Mouse (Mus musculus) layer of hippocampus, adult 9-11 months (tissue): ENCODE measurements around the gene Cyp2d22.
"Not testable (repeated sequence)": the region's sequence is repeated elsewhere in the genome, so short reads cannot be mapped to it uniquely, and the experiment has no call there.

Experiments
- DNase-seq: peaks from one replicate; pipeline ENCODE4 v3.0.0; 2022

The Cyp2d22 gene

GRCm38 (mm10) chr15:82375855-82376254 lies 4.2 kb downstream of the Cyp2d22 start:
- DNase-seq, result no peak

GRCm38 (mm10) chr15:82374437-82374836 lies 5.6 kb downstream of the Cyp2d22 start:
- no peak for DNase-seq

DNA sequence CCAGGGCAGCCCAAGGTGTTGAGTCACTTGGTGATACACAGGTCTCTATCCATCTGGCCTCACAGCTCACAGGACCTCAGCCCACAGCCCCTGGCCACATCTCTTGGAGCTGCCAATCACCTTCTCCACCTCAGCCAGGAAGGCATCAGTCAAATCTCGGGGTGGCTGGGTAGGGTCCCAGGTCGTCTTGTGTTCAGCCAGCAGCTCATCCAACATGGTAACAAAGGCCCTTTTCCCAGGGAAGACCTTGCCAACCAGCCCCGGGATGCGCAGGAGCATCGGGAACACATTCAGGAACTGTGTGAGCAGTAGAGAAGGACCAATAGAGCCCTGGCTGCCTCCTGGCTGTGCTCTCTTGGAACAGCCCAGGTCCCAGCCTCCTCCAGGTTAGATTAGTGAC lies 7.1 kb downstream of the Cyp2d22 start:
- DNase-seq, result no peak

GRCm38 (mm10) chr15:82372446-82372845 lies 7.6 kb downstream of the Cyp2d22 start:
- no peak for DNase-seq

GRCm38 (mm10) chr15:82368851-82369250 lies 11.2 kb downstream of the Cyp2d22 start:
- no peak for DNase-seq

DNA sequence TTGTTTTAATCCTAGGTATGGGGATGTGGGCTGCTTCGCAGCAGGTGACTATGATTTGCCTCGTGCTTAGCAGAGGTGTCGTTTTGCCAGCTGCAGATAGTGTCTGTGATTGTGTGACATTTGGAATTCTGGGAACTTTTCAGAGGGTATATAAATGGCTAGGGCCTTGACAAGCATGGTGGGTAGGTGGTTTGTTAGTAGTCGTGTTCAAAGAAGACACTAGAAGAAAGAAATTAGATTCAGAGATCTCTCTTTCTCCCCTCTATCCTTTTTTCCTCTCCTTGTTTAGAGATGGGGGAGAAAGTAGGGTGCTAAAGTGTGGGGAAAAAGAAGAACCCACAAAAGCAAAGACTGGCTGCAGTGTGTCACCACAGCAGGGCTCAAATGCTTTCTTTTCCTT lies 11.9 kb downstream of the Cyp2d22 start:
- no peak for DNase-seq

GRCm38 (mm10) chr15:82364561-82364960 lies 15.5 kb downstream of the Cyp2d22 start:
- DNase-seq, result not testable (repeated sequence)

DNA sequence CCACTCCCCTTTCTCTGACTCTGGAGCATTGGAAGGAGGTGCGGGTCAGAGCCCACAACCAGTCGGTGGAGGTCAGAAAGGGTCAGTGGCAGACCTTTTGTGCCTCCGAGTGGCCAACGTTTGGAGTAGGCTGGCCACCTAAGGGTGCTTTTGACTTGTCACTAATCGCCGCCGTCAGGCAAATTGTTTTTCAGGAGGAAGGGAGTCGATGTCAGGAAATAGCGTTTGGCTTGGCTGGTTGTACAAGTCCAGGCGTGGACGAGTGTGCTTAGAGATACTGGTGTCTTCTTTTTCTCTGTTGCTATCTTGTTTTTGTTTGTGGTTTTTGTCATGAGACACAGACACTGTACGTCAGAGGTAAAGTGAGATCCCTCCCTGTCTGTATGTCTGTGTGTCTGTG lies 16.3 kb downstream of the Cyp2d22 start:
- DNase-seq, result not testable (repeated sequence)

DNA sequence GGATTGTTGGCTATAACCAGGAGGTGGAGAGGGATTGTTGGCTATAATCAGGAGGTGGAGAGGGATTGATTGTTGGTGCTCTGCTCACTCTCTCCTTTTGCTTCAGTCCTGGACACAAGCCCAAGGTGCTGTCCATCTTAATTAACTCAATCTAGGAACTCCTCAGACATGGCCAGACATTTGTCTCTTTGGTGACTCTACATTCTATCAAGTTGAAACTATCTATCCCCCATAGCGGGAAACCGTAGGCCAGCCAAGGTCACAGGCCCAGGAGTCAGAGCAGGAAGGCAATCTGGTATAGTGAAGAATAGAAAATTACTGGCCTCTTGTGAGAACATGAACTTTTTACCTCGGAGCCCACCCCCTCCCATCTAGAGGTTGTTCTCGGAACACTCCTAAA lies 17.8 kb downstream of the Cyp2d22 start:
- no peak for DNase-seq

DNA sequence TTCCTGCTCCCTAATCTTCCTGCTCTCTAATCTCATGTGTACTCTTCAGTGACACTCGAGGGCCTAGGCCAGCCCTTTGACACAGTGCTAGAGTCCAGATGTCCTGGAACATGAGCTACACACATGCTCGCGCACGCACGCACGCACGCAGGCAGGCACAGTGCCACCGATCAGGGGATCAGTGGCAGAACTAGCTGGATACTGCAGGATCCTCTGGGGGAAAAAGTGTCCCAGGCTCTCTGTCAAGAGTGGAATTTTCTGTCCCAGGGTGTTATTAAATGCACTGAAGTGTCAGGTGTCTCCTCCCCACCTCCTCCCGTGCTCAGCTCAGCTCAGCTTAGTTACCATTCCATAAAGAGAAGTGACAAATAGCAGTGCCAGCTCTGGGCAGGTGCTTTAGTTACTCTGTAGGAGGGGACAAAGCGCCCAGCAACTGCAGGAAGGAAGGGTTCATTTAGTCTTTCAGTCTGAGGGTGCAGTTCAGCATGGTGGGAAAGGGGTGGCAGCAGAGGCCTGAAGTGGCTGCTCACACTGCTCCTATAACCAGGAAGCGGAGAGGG lies 18.5 kb downstream of the Cyp2d22 start:
- DNase-seq, result peak; percentile 1

GRCm38 (mm10) chr15:82358431-82359260 lies 21.4 kb downstream of the Cyp2d22 start:
- no peak for DNase-seq

- DNase-seq, result peak; percentile 98
Observed at GRCm38 (mm10) chr15:82354126-82354945, 25.7 kb downstream of the Cyp2d22 start, which contains the start of gene Ndufa6. Ndufa6 (minus strand) TSS chr15:82354322.

DNA sequence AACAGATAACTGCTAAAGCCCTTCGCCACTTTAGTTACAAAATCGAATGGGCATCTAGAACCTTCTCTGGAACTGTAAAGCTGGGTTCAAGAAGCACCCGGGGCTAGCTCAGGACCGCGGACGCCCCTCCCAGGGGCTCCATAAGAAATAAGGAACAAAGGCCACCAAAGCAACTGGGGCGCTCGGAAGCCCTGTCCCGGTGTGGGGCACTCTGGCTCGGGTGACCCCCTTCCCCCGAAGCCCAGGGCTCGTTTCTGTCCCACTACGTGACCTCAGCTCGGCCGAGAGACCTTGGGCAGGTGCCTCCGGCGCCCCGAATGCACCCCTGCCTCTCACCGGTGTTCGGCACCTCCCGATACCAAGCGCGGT lies 26.3 kb downstream of the Cyp2d22 start:
- DNase-seq, result no peak

DNA sequence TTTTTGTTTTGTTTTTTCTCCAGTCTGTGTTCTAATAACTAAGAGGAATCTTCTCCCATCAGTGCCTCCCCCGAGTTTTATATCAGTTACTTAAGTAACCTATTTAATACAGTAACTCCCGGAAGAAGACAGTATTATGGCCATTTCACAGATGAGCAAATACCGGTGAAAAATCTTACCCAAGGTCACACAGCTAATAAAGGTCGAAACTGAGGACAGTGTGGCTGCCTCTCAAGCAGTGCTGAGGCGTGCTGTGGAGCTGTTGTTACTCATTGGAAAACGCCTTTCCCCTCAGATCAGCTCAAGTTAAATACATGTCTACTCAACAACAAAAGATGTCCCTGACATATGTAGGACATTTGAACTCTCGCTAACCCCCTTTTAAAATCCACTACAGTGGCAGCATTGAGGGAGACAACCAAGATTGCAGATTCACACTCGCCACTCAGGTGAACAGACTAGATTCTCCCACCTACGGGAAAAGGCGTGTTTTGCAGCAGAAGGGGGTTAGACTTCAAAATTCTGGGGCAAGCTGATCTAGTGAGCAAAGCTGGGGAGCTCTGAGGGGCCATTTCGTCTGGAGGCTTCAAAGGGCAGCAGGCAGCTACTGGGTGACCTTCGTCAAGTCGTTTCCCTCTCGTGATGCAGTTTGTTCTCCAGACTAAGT lies 26.8 kb downstream of the Cyp2d22 start:
- DNase-seq, result no peak

GRCm38 (mm10) chr15:82351480-82351879 lies 28.6 kb downstream of the Cyp2d22 start:
- no peak for DNase-seq

DNA sequence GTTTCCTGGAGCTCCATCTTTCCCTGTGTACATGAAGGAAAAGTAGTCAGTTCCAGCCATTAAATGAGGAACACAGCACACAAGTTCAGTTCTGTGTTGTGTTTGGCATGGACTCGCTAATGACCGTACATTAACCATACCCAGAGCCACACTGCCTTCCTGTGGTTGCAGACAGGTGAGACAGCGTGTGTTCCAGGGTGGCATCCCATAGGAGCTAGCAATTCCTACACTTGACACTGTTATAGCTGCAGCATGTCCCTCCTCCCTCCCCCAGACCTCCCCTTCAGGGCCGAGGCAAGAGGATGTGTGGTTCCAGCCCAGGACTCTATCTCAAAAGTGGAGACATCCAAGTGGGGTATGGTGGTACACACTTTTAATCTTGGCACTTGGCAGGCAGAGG lies 29.7 kb downstream of the Cyp2d22 start:
- DNase-seq, result no peak

DNA sequence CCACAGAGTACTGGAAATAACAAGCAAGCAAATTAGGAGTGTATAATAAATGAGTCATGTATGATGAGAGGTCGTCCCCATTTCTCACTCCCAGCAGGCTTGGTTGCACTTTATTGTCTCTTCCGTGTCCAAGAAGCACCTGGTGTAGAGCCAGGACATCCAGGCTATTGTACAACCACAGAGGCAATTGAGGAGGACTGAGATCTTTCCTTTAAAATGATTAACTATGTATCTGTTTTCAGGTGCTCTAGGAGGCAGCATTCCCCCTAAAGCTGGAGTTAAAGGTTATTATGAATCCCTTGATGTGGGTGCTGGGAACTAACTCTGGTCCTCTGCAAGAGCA lies 31.1 kb downstream of the Cyp2d22 start:
- no peak for DNase-seq

DNA sequence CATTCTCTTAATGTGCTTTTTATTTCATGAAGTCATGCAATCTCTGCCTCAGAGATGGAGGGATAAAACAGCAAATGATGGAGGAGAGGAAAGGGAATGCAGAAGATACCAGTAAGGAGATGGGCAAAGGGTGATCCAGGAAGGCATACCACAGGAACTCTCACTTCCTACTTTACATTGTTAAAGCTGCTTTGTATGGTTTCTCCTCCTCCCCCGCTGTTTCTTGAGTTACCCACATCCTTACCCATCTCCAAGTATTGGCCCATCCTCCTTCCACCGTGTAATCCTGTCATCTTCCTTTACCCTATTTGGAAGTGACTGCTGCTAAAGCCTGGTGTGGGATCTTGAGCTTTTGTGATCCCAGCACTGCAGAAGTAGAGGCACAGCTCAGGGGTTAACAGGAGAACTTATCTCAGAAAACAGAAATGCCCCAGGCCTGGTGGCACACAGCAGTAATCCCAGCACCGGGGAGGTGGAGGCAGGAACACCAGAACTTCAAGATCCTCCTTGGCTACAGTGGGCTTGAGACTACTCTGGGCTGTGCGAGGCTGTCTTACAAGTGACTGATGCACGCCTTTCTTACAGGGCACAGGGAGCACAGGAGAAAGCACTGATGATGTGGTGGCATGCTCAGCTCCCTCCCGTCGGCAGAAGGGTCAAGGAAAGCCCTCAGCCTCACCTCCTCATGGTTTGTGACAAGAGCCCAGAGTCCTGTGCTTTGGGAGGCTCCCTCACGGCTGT lies 31.6 kb downstream of the Cyp2d22 start:
- DNase-seq, result no peak

GRCm38 (mm10) chr15:82347852-82348251 lies 32.2 kb downstream of the Cyp2d22 start:
- no peak for DNase-seq

DNA sequence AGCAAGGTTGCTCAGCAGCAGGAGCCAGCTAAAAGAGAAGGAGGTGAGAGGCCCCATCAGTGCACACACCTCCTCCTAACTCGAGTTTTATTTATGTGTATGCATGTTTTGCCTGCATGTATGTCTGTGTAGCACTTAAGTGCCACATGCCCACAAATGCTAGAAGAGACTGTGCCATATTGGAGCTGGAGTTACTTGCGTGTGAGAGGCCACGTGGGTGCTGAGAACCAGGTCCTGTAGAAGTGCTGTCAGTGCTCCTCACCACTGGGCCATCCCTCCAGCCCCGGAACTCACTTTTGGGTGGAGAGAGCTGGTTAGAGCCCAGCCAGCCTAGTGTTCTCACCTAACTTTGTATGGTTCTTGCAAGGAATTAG lies 32.8 kb downstream of the Cyp2d22 start:
- DNase-seq, result no peak

DNA sequence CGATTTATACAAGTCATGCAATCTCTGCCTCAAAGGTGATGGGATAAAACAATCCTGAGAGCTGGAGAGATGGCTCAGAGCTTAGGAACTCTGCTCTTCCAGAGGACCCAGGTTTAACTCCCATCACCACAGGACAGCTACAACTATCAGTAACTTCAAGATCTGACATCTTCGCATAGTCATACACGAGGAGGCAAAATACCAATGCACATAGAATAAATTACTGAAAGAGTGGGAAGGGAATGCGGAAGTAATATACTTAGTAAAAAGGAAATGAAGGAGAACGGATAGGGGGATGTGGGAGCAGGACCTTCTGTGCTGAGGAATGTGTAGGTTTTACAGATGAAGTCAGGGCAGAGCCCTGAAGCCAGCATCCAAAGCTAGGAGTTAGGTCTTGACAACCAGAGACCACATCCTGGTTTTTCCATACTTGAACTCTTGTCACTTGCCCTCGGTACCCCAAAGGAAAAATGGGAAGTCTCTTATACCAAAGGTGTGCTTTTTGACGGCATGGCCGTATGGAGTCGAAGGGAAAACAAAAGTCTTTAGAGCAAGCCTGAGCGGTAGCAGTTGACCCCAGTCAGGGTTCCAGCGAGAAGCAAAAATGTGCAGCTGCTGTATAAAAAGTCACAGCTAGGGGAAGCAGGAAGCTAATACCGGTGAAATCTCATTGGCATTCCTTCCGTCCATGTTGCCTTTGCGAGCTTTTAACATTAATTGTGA lies 33.3 kb downstream of the Cyp2d22 start:
- DNase-seq, result no peak
